Mouse (Mus musculus) liver, embryonic 14.5 days (tissue): ENCODE data around the gene Nfxl1.

Experiments used
- CTCF ChIP-seq: IDR thresholded peaks from 2 replicates; pipeline ENCODE4 v1.5.1; 2016; ENCODE audit warnings: antibody characterized with exemption, low read depth, control low read depth
- EP300 ChIP-seq: IDR thresholded peaks from 2 replicates; pipeline ENCODE4 v1.6.1; 2016; ENCODE audit warnings: antibody characterized with exemption, low read depth

GRCm38 (mm10) chr5:72464932-72465331 lies 94.6 kb downstream of the Nfxl1 start:
- no peak for TF ChIP-seq CTCF
- no peak for TF ChIP-seq EP300
